Mouse (Mus musculus) testis, adult 2 months (tissue): ENCODE results near the gene Hs3st3a1.
A peak's percentile ranks its signal among the peaks of the same experiment; 100 is the strongest.

Source experiments
- CTCF ChIP-seq: fragments of 200-500 bp; IDR thresholded peaks from 2 replicates; pipeline ENCODE4 v1.5.1; 2012; ENCODE audit warnings: low read depth, mild to moderate bottlenecking, inconsistent platforms, low read length, moderate library complexity; ENCODE audit not compliant: control insufficient read depth, insufficient read depth, insufficient replicate concordance
- POLR2A ChIP-seq: fragments of 200-500 bp; IDR thresholded peaks from 2 replicates; pipeline ENCODE4 v1.6.1; 2012; ENCODE audit warnings: low read depth, mild to moderate bottlenecking, inconsistent platforms, low read length, moderate library complexity; ENCODE audit not compliant: control insufficient read depth

DNA sequence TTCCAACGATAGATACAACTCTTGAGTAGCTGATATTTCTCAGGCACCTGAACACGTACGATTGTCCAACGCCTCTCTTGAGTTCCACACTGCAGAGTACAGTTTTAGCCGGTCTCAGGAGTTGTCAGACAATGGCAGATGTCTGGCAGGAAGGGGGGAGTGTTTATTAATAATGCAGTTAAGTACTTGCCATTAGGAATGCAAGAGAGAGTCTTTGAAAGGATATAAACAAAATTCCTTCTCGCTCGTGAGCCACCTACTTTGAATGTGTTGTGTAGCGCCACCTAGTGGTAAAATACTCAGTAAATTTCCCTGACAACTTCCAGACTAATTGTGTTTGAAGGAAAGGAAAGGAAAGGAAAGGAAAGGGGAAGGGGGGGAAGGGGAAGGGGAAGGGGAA is 7.0 kb downstream of the Hs3st3a1 start:
- no peak for TF ChIP-seq POLR2A
- TF ChIP-seq CTCF, result peak; percentile 18; the same call in 1 of the 2 replicates
